Mouse (Mus musculus): ENCODE measurements around the gene Hspb2. TPM values are rescaled to one million over a fixed set of nuclear protein-coding genes. Genes with fewer than 3 reads are reported as not detected.

The Hspb2 gene
- polyA plus RNA-seq, 1 experiment: 5.4 TPM

DNA sequence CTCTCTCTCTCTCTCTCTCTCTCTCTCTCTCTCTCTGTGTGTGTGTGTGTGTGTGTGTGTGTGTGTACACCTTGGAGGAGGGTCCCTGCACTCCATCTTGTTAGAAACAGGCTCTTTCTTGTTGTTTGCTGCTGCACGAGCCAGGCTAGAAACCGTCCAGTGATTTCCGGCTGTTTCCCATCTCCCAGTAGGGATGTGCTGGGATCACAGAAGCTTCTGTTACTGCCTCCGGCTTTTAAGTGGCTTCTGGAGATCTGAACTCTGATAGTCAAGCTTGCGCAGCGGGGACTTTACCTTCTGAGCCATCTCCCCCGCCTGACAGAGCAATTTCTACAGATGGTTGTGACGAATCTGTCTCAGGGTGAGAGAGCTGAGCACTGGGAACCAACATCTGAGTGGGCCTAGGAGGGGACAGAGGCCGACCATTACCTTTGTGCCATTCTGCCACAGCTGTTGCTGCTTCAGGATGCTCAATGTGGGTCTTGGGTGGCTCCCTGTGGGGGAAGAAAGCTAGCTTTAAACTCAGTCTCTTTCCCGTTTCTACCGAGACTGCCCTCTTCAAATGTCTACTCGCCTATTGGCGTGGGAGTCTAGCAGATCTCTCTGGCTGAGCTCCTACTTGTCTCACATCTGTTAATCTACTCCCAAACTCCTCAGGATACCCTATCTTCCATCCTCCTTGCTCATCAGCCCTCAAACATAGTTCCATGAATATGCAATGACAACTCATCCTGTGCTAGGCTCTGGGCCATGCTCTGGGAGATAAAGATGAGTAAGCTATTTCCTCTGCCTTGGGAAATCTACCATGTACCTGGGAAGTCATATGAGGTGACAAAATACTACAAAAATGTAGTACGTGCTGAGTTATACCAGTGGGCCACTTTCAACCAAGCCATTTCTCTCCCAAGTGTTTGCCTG lies 11.0 kb downstream of the Hspb2 start:
- Histone ChIP-seq H3K36me3 (ENCODE audit: control insufficient read depth, insufficient read depth, low read length) (no peaks in the 10 kb centered on the region), H3K27ac (ENCODE audit: insufficient read depth, low read length) (no peak overlapping the region), H3K4me1 (ENCODE audit: control insufficient read depth, insufficient read depth, insufficient read length) (no peaks in the 10 kb centered on the region), H3K27me3 (ENCODE audit: control insufficient read depth, insufficient read depth, low read length) (no peaks in the 10 kb centered on the region; the same call in 1 of the 2 replicates), H3K4me3 (ENCODE audit: extremely low read depth, insufficient read depth, insufficient read length) (no peak overlapping the region)
- no peak for TF ChIP-seq POLR2A (IDR thresholded peaks at IDR 0.05; ENCODE audit: low read depth, low read length)
- no peak for TF ChIP-seq CTCF (IDR thresholded peaks at IDR 0.05; ENCODE audit: extremely low read depth, insufficient read depth, insufficient read length, insufficient replicate concordance)
- WGBS: 84% methylated on average over 14 of the region's 14 CpGs
- DNase-seq (ENCODE audit: low read depth in 1 of 2, low spot score in 2 of 2): no peak

DNA sequence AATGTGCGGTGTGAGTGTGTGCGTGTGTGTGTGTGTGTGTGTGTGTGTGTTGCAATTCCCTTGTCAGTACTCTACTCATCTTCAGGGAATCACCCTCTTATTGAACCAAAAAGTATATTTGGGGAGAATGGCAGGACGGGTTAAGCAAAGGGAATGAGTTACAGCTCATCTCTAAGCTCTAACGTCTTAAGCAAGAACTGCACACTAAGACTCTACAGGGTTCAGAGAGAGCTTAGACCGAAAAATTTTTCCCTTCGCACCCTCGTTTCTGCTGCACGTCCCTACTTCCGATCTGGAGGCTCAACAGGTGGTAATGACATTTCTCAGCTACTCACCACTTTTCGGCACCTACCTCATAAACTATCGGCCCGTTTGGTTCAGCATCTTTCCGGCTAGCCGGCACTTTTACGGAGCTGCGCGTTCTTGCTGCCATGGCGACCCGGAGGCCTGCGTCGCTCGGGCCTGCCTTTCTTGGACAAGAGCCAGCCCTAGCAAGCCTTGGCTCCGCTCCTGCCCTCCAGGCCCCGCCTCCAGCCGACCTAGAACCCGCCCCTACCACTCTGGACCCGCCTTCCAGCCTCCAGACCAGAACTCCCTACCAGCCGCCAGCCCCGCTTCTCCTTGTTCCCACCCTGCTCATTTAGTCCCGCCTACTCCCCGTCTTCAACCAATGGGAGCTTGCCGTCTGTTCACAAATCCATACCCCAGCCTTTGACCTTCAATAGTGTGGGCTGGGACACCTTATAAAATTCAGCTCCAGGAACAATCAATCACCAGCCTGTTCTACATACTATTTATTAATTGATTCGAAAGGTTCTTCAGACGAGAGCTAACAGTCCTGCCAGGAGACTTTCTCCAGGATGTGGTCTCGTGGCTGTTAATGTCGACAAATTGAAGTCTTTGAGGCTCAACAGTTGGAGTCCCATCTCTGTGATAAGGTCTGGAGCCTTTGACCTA lies 13.0 kb downstream of the Hspb2 start, which contains the start of gene Dixdc1:
Gene Dixdc1, minus strand, starts transcription at position 604 of the 957 bp plus-strand sequence.
- Histone ChIP-seq H3K4me1 (ENCODE audit: control insufficient read depth, insufficient read depth, insufficient read length) (no peaks in the 10 kb centered on the region), H3K4me3 (ENCODE audit: extremely low read depth, insufficient read depth, insufficient read length) (peak within 1 kb of the TSS; percentile 6; the same call in 1 of the 2 replicates), H3K27ac (ENCODE audit: insufficient read depth, low read length) (no peak within 1 kb of the TSS), H3K27me3 (ENCODE audit: control insufficient read depth, insufficient read depth, low read length) (no peaks in the 10 kb centered on the region), H3K36me3 (ENCODE audit: control insufficient read depth, insufficient read depth, low read length) (no peaks in the 10 kb centered on the region)
- WGBS: 9% methylated on average over 36 of the region's 36 CpGs
- TF ChIP-seq CTCF (IDR thresholded peaks at IDR 0.05; ENCODE audit: extremely low read depth, insufficient read depth, insufficient read length, insufficient replicate concordance) (no peak), POLR2A (IDR thresholded peaks at IDR 0.05; ENCODE audit: low read depth, low read length) (no peak)
- DNase-seq (ENCODE audit: low read depth in 1 of 2, low spot score in 2 of 2): peak; percentile 49 to 69

DNA sequence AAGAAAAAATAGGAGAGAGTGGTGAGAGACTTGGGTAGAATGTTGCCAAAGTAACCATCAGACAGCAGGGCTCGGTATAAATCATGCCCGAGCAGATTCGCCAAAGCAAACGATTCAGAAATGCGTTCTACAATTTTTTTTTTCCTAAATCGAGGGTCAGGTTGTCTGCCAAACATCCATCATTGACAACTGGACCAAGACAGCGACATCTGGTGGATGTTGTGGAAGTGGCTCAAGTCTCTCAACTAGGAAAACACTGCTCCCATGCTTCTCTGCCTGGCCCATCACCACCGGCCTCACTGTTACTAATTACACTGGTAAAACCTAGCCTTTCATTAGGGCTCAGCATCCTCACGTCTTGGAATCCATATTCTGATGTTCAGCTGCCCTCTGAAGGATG lies 17.2 kb downstream of the Hspb2 start:
- Histone ChIP-seq H3K36me3 (ENCODE audit: control insufficient read depth, insufficient read depth, low read length) (no peaks in the 10 kb centered on the region), H3K4me3 (ENCODE audit: extremely low read depth, insufficient read depth, insufficient read length) (no peak overlapping the region), H3K27me3 (ENCODE audit: control insufficient read depth, insufficient read depth, low read length) (no peaks in the 10 kb centered on the region), H3K27ac (ENCODE audit: insufficient read depth, low read length) (no peak overlapping the region), H3K4me1 (ENCODE audit: control insufficient read depth, insufficient read depth, insufficient read length) (no peaks in the 10 kb centered on the region)
- TF ChIP-seq POLR2A (IDR thresholded peaks at IDR 0.05; ENCODE audit: low read depth, low read length) (no peak), CTCF (IDR thresholded peaks at IDR 0.05; ENCODE audit: extremely low read depth, insufficient read depth, insufficient read length, insufficient replicate concordance) (peak; percentile 31; the same call in 1 of the 2 replicates)
- 4% methylated on average over 9 of the region's 9 CpGs for WGBS
- peak in 1 of 2 experiments; percentile 14 for DNase-seq (ENCODE audit: low read depth in 1 of 2, low spot score in 2 of 2)

DNA sequence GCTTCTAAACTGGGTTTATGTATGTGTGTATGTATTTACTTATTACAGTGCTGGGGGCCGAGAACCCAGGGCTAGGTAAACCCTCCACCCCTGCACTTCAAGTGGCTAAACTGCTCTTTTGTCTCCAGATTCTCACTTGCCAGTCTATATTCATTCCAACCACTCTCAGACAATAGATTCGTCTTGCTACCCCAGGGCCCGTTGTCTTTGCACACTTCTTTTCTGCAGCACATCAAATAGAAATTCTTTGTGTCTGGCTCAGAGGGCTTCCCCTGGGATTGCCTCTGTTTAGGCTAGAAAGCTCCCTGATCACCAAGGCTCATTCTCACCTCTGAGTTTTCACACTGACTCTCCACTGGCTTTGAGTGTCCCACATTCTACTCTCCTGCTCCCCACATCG lies 19.6 kb downstream of the Hspb2 start:
- no peak for DNase-seq (ENCODE audit: low read depth in 1 of 2, low spot score in 2 of 2)
- Histone ChIP-seq H3K27ac (ENCODE audit: insufficient read depth, low read length) (no peak overlapping the region), H3K27me3 (ENCODE audit: control insufficient read depth, insufficient read depth, low read length) (peaks cover 4% of the 10 kb centered on the region; the same call in 1 of the 2 replicates), H3K4me1 (ENCODE audit: control insufficient read depth, insufficient read depth, insufficient read length) (peaks cover 8% of the 10 kb centered on the region), H3K4me3 (ENCODE audit: extremely low read depth, insufficient read depth, insufficient read length) (no peak overlapping the region), H3K36me3 (ENCODE audit: control insufficient read depth, insufficient read depth, low read length) (no peaks in the 10 kb centered on the region)
- WGBS: 73% methylated on average over 4 of the region's 4 CpGs
- TF ChIP-seq POLR2A (IDR thresholded peaks at IDR 0.05; ENCODE audit: low read depth, low read length): no peak
- TF ChIP-seq CTCF (IDR thresholded peaks at IDR 0.05; ENCODE audit: extremely low read depth, insufficient read depth, insufficient read length, insufficient replicate concordance): no peak

DNA sequence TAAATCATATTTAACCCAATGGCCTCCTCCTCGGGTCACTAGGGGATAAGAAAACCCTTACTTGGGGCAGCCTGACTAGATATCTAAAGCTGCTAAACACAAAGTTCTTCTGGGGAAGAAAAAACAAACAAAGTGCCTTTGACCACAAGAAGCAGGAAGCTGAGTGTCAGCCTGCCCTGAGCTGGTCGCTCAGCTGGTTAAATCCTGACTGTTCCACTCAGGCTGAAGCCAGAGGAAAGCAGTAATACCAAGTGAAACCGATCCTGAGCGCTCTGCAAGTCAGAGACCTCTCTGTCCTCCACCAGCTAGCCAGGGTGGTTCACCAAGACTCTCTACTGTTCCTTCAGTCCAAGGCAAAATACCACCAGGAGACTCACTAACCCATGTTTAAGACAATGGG lies 22.6 kb downstream of the Hspb2 start:
- H3K27me3 ChIP-seq (ENCODE audit: control insufficient read depth, insufficient read depth, low read length): peaks cover 4% of the 10 kb centered on the region; the same call in 1 of the 2 replicates
- peaks cover 8% of the 10 kb centered on the region for H3K4me1 ChIP-seq (ENCODE audit: control insufficient read depth, insufficient read depth, insufficient read length)
- WGBS: 24% methylated on average over 4 of the region's 4 CpGs
- no peak overlapping the region for H3K27ac ChIP-seq (ENCODE audit: insufficient read depth, low read length)
- H3K4me3 ChIP-seq (ENCODE audit: extremely low read depth, insufficient read depth, insufficient read length): no peak overlapping the region
- TF ChIP-seq POLR2A (IDR thresholded peaks at IDR 0.05; ENCODE audit: low read depth, low read length) (no peak), CTCF (IDR thresholded peaks at IDR 0.05; ENCODE audit: extremely low read depth, insufficient read depth, insufficient read length, insufficient replicate concordance) (no peak)
- no peaks in the 10 kb centered on the region for H3K36me3 ChIP-seq (ENCODE audit: control insufficient read depth, insufficient read depth, low read length)
- DNase-seq (ENCODE audit: low read depth in 1 of 2, low spot score in 2 of 2): no peak

DNA sequence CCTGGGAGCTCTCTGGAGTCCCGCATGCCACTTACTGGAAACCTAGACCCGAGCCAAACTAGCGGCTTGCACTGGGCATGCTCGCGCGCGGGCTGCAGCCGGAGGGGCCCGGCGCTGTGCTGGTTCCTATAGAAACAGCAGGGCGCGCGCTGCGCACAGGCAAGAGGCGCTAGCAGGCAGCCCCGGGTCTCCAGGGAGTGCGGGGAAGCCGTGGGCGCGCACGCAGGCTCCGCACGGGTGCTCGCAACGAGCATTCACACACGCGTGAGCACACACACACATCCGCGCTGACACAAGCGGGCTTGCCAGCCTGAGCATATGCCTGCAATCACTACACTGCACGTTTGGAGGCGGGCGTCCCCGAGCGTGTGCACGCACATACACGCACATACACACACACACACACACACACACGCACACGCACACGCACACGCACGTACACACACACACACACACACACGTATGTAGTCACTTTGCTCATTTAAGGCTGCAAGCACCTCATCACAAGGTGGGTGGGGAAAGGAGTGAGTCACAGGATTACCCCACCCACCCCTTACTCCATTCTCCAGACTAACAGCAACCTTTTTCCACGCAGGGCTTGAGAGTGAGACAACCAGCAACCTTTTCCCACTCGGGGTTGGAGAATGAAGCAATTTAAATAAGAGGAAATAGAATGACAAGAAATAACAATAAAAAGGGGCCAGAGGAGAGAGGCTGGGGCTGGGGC lies 24.1 kb downstream of the Hspb2 start:
- Histone ChIP-seq H3K27me3 (ENCODE audit: control insufficient read depth, insufficient read depth, low read length) (peaks cover 4% of the 10 kb centered on the region; the same call in 1 of the 2 replicates), H3K27ac (ENCODE audit: insufficient read depth, low read length) (no peak overlapping the region), H3K4me3 (ENCODE audit: extremely low read depth, insufficient read depth, insufficient read length) (peak overlapping the region; percentile 42), H3K36me3 (ENCODE audit: control insufficient read depth, insufficient read depth, low read length) (no peaks in the 10 kb centered on the region), H3K4me1 (ENCODE audit: control insufficient read depth, insufficient read depth, insufficient read length) (peaks cover 8% of the 10 kb centered on the region)
- DNase-seq (ENCODE audit: low read depth in 1 of 2, low spot score in 2 of 2): peak in 1 of 2 experiments; percentile 8
- TF ChIP-seq CTCF (IDR thresholded peaks at IDR 0.05; ENCODE audit: extremely low read depth, insufficient read depth, insufficient read length, insufficient replicate concordance): no peak
- TF ChIP-seq POLR2A (IDR thresholded peaks at IDR 0.05; ENCODE audit: low read depth, low read length): no peak
- 2% methylated on average over 42 of the region's 45 CpGs for WGBS
